Mouse (Mus musculus) heart, embryonic 13.5 days (tissue): ENCODE data around the gene Frmd4b. TPM values are rescaled to one million over a fixed set of nuclear protein-coding genes. Genes with fewer than 3 reads are reported as not detected.

ENCODE experiments used
- ATAC-seq: fragments of 200-750 bp; cut with Nextera tagmentation; 2 replicates; pipeline ENCODE4 v1.8.0; 2017; ENCODE audit warnings: moderate TSS enrichment; ENCODE audit not compliant: insufficient number of reproducible peaks, low FRiP score, low TSS enrichment; ENCODE audit errors: extremely low read depth
- H3K27ac ChIP-seq: fragments of 300-500 bp; sonication (generic); replicated peaks from 2 replicates; pipeline ENCODE4 v1.5.1; 2015; ENCODE audit warnings: moderate library complexity, mild to moderate bottlenecking, inconsistent platforms
- H3K27me3 ChIP-seq: fragments of 300-500 bp; sonication (generic); replicated peaks from 2 replicates; pipeline ENCODE4 v1.6.1; 2015; ENCODE audit warnings: mild to moderate bottlenecking, inconsistent platforms
- H3K36me3 ChIP-seq: fragments of 300-500 bp; sonication (generic); 2 replicates; pipeline ENCODE4 v1.6.1; 2015; ENCODE audit warnings: mild to moderate bottlenecking, inconsistent platforms
- H3K4me1 ChIP-seq: fragments of 300-500 bp; sonication (generic); 2 replicates; pipeline ENCODE4 v1.6.1; 2015; ENCODE audit warnings: inconsistent platforms
- H3K4me2 ChIP-seq: fragments of 300-500 bp; sonication (generic); 2 replicates; pipeline ENCODE4 v1.6.1; 2015; ENCODE audit warnings: inconsistent platforms, mild to moderate bottlenecking, moderate library complexity
- H3K4me3 ChIP-seq: fragments of 300-500 bp; sonication (generic); 2 replicates; pipeline ENCODE4 v1.5.1; 2015; ENCODE audit warnings: moderate library complexity, mild to moderate bottlenecking, inconsistent platforms
- H3K9ac ChIP-seq: fragments of 300-500 bp; sonication (generic); 2 replicates; pipeline ENCODE4 v1.6.1; 2015; ENCODE audit warnings: inconsistent platforms, mild to moderate bottlenecking, moderate library complexity
- H3K9me3 ChIP-seq: fragments of 300-500 bp; sonication (generic); 2 replicates; pipeline ENCODE4 v1.6.1; 2016; ENCODE audit warnings: inconsistent platforms
- WGBS: fragments of 180-500 bp; shearing (Covaris S2); methylation state at CpG from one replicate; pipeline ENCODE4 v1.1.7; 2015; ENCODE audit warnings: mixed read lengths; 5-methylcytosine and 5-hydroxymethylcytosine counted together
- polyA plus RNA-seq: library from polyadenylated mRNA; unstranded; fragments of >200 nt; fragmentation: Nextera tagmentation; extraction: Ambion mirVana; gene quantifications from 2 replicates; pipeline ENCODE4 v1.2.1, GENCODE M21; 2015

The Frmd4b gene
- polyA plus RNA-seq, 1 experiment from 2014 or later: 14.6 TPM

DNA sequence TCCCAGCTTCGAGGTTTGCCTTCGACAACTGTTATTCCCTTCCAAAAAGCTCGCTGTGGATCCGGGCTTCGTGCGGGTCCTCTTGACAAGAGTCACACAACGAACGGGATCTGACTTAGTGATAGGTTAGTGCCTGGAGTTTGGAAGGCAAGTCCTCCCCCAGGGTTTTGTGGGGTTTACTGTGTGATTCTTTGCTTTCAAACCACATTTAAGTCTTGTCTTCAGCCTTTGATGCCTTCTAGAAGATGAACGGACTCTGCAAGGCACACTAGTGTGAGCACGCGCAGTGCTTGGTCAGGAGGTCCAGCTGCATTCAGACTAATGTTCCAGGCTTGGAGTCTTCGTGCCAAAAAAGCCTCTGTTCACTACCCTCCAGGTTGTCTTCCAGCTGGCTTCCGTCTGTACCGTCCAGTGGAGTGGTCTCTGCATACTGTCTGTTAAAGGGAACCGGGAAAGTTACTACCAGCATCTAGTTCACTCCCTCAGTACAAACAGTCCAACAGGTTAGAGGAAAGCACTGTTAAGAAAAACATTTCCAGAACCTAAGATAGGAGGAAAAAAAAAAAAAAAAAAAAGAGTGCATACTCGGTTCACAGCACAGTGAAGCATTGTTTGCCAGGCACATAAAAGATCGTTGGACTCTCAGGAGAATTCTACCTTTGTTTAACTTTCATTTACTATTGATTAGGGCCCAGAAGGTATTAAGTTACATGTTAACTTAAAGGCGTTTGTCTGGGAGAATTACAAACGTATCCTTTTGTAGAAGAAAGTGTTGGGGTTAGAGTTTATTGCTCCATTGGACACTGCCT is 329.1 kb downstream of the Frmd4b start:
- H3K36me3 ChIP-seq: peaks cover 45% of the 10 kb centered on the region
- peaks cover 27% of the 10 kb centered on the region for H3K4me1 ChIP-seq
- H3K27me3 ChIP-seq: no peaks in the 10 kb centered on the region
- WGBS: 70% methylated on average over 19 of the region's 19 CpGs
- H3K9me3 ChIP-seq: no peaks in the 10 kb centered on the region
- H3K4me2 ChIP-seq: no peak overlapping the region
- no peak for ATAC-seq
- no peak overlapping the region for H3K9ac ChIP-seq
- H3K4me3 ChIP-seq: no peak overlapping the region
- no peak overlapping the region for H3K27ac ChIP-seq

DNA sequence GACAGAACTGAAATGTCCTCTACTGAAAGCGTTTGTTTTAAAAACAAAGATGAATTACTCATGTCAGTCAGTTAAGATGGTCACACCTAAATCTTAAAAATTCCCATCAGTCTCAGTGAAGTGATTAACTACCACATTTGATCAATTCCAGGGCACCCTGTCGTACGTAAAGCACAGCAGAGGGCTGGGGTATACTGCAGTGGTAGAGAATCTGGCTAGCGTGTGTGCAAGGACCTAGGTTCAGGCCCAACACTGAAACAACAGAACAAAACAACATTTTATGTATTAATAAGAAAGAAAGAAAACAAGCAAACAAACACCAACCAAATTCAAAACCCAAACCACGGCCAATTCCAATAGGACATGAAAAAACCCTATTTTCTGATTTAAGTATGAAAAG is 331.0 kb downstream of the Frmd4b start:
- Histone ChIP-seq H3K27ac (no peak overlapping the region), H3K4me2 (no peak overlapping the region), H3K4me1 (peaks cover 17% of the 10 kb centered on the region), H3K9ac (no peak overlapping the region), H3K36me3 (peaks cover 31% of the 10 kb centered on the region), H3K4me3 (no peak overlapping the region), H3K9me3 (no peaks in the 10 kb centered on the region), H3K27me3 (no peaks in the 10 kb centered on the region)
- WGBS: 87% methylated on average over 5 of the region's 5 CpGs
- no peak for ATAC-seq

DNA sequence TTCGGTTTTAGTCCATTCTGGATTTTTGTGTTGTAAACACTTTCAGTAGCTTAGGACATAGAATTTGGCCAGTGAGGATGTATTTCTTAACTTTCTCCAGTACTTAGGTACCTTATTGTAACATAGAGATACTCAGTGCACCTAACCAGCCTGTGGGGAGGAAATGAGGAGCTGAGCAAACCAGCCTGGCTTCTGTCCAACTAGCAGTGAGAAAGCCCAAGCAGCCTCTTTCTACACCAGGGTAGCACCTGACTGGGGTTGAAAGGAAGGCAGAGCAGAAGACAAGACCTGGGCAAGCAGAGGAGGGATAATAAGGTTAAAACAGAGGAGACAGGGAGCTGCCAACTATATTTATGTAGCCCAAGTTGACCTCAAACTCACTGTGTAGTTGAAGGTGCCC is 333.7 kb downstream of the Frmd4b start:
- Histone ChIP-seq H3K27ac (no peak overlapping the region), H3K36me3 (peaks cover 24% of the 10 kb centered on the region), H3K4me3 (no peak overlapping the region), H3K4me1 (peaks cover 12% of the 10 kb centered on the region), H3K9ac (no peak overlapping the region), H3K4me2 (no peak overlapping the region), H3K9me3 (no peaks in the 10 kb centered on the region), H3K27me3 (no peaks in the 10 kb centered on the region)
- no peak for ATAC-seq
- WGBS: 97% methylated on average over 1 of the region's 1 CpGs

DNA sequence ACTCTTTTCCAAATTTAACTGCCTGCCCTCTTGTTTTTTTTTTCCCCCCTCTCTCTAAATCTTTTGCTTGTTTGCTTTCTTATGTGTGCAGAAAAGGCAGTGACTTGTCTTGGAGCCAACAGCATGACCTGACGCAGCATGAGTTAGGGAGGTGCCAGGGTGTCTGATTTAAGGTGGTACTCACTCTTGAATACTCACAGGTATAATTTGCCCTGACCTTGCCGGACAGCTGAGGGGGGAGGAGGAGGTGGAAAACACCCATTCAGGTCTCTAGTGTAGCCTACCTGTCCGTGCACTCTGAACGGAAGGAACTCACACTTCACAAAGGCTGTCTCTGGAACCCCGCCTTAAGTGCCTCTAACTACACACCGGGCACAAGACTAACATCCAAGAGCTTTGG is 338.5 kb downstream of the Frmd4b start:
- no peak for ATAC-seq
- Histone ChIP-seq H3K4me3 (no peak overlapping the region), H3K9ac (no peak overlapping the region), H3K36me3 (no peaks in the 10 kb centered on the region), H3K27me3 (no peaks in the 10 kb centered on the region), H3K27ac (0 out of 2 replicates have a peak overlapping the region, but pooled peaks have one; percentile 3), H3K4me1 (peaks cover 30% of the 10 kb centered on the region), H3K4me2 (peak overlapping the region; percentile 71), H3K9me3 (no peaks in the 10 kb centered on the region)
- WGBS: 46% methylated on average over 6 of the region's 6 CpGs

- Histone ChIP-seq H3K4me3 (peak overlapping the region; percentile 41), H3K36me3 (no peaks in the 10 kb centered on the region), H3K9me3 (no peaks in the 10 kb centered on the region), H3K4me1 (peaks cover 33% of the 10 kb centered on the region), H3K9ac (peak overlapping the region; percentile 69), H3K27ac (peak overlapping the region; percentile 37), H3K27me3 (no peaks in the 10 kb centered on the region), H3K4me2 (peak overlapping the region; percentile 71)
- ATAC-seq: no peak
- WGBS: 2% methylated on average over 19 of the region's 19 CpGs
These were observed 339.1 kb downstream of the Frmd4b start for GRCm38 (mm10) chr6:97278014-97278787.

DNA sequence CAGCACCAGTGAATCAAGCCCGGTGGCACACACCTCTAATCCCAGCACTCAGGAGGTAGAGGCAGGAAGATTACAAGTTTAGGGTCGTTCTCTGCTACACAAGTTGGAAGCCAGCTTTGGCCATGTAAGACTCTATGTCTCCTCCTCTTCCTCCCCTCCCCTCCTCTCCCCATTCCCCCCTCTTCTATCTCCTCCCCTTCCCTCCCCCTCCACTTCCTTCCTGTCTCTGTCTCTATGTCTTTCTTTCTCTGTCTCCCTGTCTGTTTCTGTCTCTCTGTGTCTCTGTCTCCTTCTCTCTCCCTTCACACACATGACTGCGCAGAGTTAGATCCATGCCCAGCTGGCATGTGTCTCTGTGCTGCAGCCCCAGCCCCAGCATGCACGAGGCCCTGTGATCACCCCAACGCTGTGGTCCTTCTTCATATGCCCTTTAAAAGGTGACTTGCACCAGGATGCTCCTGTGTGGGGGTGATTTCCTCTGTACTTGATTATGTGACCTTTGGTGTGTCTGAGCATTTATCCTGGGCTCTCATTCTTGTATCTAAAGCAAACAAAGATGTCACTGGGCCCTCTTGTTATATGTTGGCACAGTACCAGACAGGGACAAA is 340.3 kb downstream of the Frmd4b start:
- 51% methylated on average over 5 of the region's 5 CpGs for WGBS
- Histone ChIP-seq H3K27ac (no peak overlapping the region), H3K9me3 (no peaks in the 10 kb centered on the region)

DNA sequence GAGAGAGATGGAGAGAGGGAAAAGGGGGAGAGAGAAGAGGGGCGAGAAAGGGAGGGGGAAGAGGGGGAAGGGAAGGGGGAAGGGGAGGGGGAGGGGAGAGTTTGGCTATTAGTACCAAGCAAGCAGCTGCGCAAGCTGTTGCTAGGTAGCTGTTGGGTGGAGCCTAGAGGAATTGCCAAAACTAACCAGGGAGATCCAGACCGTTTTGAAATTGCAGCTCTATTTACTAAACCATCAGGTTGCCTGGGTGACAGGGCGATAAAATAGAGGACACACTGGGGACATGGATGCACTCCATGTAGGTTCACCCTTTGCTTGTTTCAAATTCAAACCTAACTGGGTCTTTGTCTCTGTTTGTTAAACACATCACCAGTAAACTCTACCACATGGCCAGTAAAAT is 341.0 kb downstream of the Frmd4b start:
- no peak overlapping the region for H3K27ac ChIP-seq
- H3K36me3 ChIP-seq: no peaks in the 10 kb centered on the region
- H3K9me3 ChIP-seq: no peaks in the 10 kb centered on the region
- H3K4me1 ChIP-seq: peaks cover 35% of the 10 kb centered on the region
- ATAC-seq: no peak
- H3K27me3 ChIP-seq: no peaks in the 10 kb centered on the region
- WGBS: 44% methylated on average over 4 of the region's 4 CpGs
- H3K4me3 ChIP-seq: no peak overlapping the region
- no peak overlapping the region for H3K9ac ChIP-seq
- no peak overlapping the region for H3K4me2 ChIP-seq

More for the DNA sequence above, 340.3 kb downstream of the Frmd4b start:
- Histone ChIP-seq H3K4me3 (no peak overlapping the region), H3K36me3 (no peaks in the 10 kb centered on the region), H3K9ac (no peak overlapping the region), H3K4me2 (no peak overlapping the region), H3K27me3 (no peaks in the 10 kb centered on the region), H3K4me1 (peaks cover 35% of the 10 kb centered on the region)
- ATAC-seq: no peak

DNA sequence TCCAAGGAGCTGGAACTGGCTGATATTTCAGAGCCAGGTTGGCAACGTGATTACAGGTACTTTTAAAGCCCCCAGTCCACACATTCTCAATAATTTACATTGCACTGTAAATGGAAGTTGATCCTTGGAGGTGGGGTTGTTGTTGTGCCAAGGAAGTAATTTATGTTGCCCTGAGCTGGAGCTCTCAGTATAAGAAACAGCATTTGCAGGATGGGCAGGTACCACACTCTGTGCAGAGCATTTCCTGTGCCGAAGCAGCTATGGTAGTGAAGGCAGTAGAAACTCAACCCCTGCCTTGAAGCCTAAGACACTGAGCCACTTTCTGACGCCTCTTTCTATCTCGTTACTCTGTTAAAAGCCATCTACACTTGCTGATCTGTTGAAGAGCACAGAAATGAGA is 341.6 kb downstream of the Frmd4b start:
- H3K4me2 ChIP-seq: no peak overlapping the region
- H3K27me3 ChIP-seq: no peaks in the 10 kb centered on the region
- no peak overlapping the region for H3K27ac ChIP-seq
- no peak overlapping the region for H3K4me3 ChIP-seq
- ATAC-seq: no peak
- WGBS: 52% methylated on average over 4 of the region's 4 CpGs
- H3K9ac ChIP-seq: no peak overlapping the region
- H3K4me1 ChIP-seq: peaks cover 35% of the 10 kb centered on the region
- H3K9me3 ChIP-seq: no peaks in the 10 kb centered on the region
- H3K36me3 ChIP-seq: no peaks in the 10 kb centered on the region

DNA sequence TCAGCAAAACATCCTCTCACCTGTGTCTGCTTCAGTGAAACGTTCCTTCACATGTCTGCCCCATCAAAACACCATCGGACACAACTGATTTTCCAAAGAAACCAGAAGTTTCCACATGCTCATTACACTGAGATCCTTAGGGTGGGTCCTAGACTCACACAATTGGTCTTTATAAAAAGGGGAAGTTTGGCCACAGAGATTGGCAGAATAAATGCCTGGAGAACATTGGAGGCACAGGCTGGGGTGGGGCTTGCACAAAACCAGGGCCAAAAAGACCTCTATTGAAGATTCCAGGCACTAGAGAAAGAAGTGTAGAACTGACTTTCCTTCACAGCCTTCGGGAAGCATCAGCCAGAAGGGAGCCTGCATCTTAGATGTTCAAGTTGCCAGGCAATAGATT is 343.6 kb downstream of the Frmd4b start:
- 69% methylated on average over 3 of the region's 3 CpGs for WGBS

DNA sequence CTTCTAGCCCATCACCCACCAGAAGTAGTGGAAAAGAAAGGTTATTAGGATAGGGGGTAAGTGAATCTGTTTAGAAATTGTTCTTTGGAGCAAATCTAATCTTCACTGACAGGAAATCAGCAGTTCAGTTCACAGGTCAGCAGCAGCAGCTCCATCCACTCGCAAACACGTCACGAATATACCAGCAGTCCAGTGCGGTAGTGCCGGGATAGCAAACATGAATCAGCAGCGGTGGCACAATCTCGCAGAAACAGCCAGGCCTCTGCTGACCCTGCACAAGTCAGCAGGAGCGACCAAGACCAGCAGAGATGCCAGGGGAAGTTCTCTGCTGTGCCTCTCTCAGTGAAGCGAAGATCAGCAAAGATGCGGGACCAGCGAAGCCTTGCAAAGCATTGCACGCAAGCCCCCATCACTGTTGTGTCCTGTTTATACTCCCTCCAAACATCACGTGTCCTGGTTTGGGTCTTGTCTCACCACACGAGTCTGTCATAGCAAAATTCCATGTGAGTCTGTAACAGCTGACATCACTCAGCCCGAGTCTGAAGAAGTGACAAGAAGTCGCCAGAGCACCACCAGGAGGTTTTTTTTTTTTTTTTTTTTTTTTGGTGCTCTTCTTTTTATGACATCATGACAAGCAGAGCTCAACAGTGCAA is 344.2 kb downstream of the Frmd4b start:
- no peak overlapping the region for H3K27ac ChIP-seq
- ATAC-seq: no peak
- no peak overlapping the region for H3K4me3 ChIP-seq
- no peak overlapping the region for H3K4me2 ChIP-seq
- no peaks in the 10 kb centered on the region for H3K36me3 ChIP-seq
- H3K9me3 ChIP-seq: no peaks in the 10 kb centered on the region
- peaks cover 21% of the 10 kb centered on the region for H3K4me1 ChIP-seq
- H3K9ac ChIP-seq: no peak overlapping the region; the same call in 1 of the 2 replicates
- no peaks in the 10 kb centered on the region for H3K27me3 ChIP-seq
- WGBS: 60% methylated on average over 16 of the region's 16 CpGs

More for the DNA sequence above, 343.6 kb downstream of the Frmd4b start:
- no peak overlapping the region for H3K4me3 ChIP-seq
- H3K27me3 ChIP-seq: no peaks in the 10 kb centered on the region
- H3K9me3 ChIP-seq: no peaks in the 10 kb centered on the region
- no peak for ATAC-seq
- H3K4me1 ChIP-seq: peaks cover 26% of the 10 kb centered on the region
- no peaks in the 10 kb centered on the region for H3K36me3 ChIP-seq
- H3K4me2 ChIP-seq: no peak overlapping the region
- no peak overlapping the region for H3K9ac ChIP-seq
- H3K27ac ChIP-seq: no peak overlapping the region

- no peaks in the 10 kb centered on the region for H3K27me3 ChIP-seq
- H3K4me3 ChIP-seq: no peak overlapping the region
- no peaks in the 10 kb centered on the region for H3K36me3 ChIP-seq
- ATAC-seq: no peak
- H3K9me3 ChIP-seq: no peaks in the 10 kb centered on the region
- no peak overlapping the region for H3K27ac ChIP-seq
- H3K4me1 ChIP-seq: peaks cover 18% of the 10 kb centered on the region
- WGBS: 65% methylated on average over 2 of the region's 2 CpGs
- H3K9ac ChIP-seq: no peak overlapping the region
- H3K4me2 ChIP-seq: no peak overlapping the region
These were observed 345.0 kb downstream of the Frmd4b start for GRCm38 (mm10) chr6:97272349-97272748.
